Mouse (Mus musculus): ENCODE data around the gene Gk5. TPM values are rescaled to one million over a fixed set of nuclear protein-coding genes. Genes with fewer than 3 reads are reported as not detected.

Gk5 gene
- total RNA-seq, 1 experiment from 2014 or later, result 2.1 TPM

DNA sequence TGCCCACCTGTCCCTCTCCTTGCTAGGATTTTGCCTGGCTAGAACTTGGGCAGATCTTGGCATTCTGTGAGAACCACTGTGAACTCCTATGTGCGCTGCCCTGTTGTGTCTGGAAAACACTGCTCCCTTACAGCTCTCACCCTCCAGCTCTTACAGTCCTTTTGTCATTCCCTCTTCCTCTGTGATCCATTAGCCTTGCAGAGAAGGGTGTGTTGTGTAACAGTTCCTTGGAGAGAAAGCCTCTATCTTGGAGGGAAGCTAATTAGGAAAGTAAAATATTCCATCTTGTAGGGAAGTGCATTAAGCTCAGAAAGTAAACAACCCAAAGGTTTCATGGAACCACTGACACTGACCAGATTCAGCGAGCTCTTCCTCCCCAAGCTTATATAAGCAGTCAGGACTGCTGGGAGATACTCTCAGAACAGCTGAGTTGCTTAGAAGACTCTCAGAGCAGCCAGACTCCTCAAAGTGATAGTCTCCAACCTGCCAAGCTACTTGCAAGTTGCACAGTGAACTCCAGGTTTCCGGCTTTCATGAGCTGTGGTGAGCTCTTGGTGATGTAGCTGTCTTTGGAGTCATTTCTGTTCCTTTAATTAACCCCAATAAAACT is 94.0 kb downstream of the Gk5 start:
- no peak for ATAC-seq (replicated peaks; ENCODE audit: insufficient number of reproducible peaks, low FRiP score, low TSS enrichment, poor library complexity, severe bottlenecking)

DNA sequence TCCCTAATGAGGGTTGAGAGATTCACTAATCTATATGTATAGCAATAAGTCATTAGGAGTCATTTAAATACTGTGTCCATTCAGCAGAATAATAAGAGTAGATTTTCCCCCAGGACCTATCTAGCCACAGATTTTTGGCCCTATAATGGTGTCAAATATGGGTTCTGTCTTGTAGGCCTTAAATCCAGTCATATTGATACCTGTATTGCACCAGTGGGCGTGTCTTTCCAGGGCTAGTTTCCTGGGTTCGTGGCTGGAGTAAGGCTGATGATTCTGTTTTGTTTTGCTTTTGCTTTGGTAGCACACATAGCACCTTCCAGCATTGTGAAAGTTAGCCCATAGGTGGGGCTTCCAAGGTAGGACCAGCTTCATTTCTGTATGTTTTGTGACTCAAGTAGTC is 95.0 kb downstream of the Gk5 start:
- no peak for ATAC-seq (replicated peaks; ENCODE audit: insufficient number of reproducible peaks, low FRiP score, low TSS enrichment, poor library complexity, severe bottlenecking)

DNA sequence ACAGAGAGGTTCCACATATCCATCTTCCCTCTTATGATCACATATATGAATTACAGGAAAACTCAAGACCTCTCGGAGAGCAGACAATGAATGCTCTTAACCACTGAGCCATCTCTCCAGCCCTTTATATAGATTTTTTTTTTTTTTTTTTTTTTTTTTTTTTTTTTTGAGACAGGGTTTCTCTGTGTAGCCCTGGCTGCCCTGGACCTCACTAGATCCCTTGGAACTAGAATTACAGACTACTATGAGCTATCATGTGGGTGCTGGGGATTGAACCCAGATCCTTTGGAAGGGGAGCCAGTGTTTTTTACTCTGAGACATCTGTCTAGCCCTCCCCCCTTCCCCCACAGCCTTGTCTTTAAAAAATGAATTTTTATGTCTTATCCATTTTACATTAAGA is 98.1 kb downstream of the Gk5 start:
- no peak for ATAC-seq (replicated peaks; ENCODE audit: insufficient number of reproducible peaks, low FRiP score, low TSS enrichment, poor library complexity, severe bottlenecking)

DNA sequence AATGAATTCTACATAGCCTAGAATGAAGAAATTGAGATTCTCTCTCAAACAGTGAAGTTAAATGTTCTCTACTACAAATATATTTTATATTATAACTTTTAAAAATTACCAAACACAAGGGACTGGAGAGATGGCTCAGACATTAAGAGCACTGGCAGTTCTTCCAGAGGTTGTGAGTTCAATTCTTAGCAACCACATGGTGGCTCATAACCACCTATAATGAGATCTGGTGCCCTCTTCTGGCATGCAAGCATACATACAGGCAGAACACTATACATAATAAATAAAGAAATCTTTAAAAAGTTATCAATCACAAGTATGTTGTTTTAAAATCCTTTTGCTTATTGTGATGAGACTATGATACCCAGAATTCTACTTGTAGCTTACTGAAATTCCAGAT is 98.6 kb downstream of the Gk5 start:
- no peak for ATAC-seq (replicated peaks; ENCODE audit: insufficient number of reproducible peaks, low FRiP score, low TSS enrichment, poor library complexity, severe bottlenecking)

GRCm38 (mm10) chr9:96219114-96219669 is 100.0 kb downstream of the Gk5 start:
- ATAC-seq (replicated peaks; ENCODE audit: insufficient number of reproducible peaks, low FRiP score, low TSS enrichment, poor library complexity, severe bottlenecking), result no peak

GRCm38 (mm10) chr9:96220419-96220818 is 101.3 kb downstream of the Gk5 start:
- ATAC-seq (replicated peaks; ENCODE audit: insufficient number of reproducible peaks, low FRiP score, low TSS enrichment, poor library complexity, severe bottlenecking), result no peak

DNA sequence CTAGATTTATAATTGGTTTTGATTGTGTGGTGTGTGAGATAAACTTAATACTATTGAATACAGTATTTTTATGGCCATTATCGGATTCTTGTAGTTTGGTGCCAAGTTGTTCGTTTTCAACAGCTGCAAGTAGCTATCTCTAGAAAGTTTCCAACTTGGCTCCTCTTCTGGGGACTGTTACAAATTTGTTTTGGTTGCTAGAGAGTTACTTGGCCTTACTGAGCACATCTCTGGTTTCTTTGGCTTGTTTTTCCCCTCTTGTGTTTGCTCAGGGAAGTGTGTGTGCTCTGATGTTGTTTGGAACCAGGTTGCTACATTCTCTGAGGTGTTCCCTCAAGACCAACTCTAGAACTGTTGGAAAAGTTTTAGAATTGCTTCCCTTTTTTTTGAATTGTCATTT is 104.1 kb downstream of the Gk5 start:
- ATAC-seq (replicated peaks; ENCODE audit: insufficient number of reproducible peaks, low FRiP score, low TSS enrichment, poor library complexity, severe bottlenecking), result no peak

GRCm38 (mm10) chr9:96228285-96228684 is 109.1 kb downstream of the Gk5 start:
- no peak for ATAC-seq (replicated peaks; ENCODE audit: insufficient number of reproducible peaks, low FRiP score, low TSS enrichment, poor library complexity, severe bottlenecking)

GRCm38 (mm10) chr9:96230271-96230670 is 111.1 kb downstream of the Gk5 start:
- ATAC-seq (replicated peaks; ENCODE audit: insufficient number of reproducible peaks, low FRiP score, low TSS enrichment, poor library complexity, severe bottlenecking), result no peak

Other genes starting within 250 kb of the Gk5 start
- 45.0 to 72.6 TPM (median 60.1 TPM) in 3 replicates for gene Xrn1, start 164.6 kb upstream of the Gk5 start, total RNA-seq (2017)
- 20.5 to 44.9 TPM (median 35.9 TPM) in 3 replicates for gene Tfdp2, start 76.9 kb downstream of the Gk5 start, total RNA-seq (2017)
- 298 to 398 TPM (median 324 TPM) in 3 replicates for gene Atp1b3, start 245.1 kb downstream of the Gk5 start, total RNA-seq (2017)